Mouse (Mus musculus) E14TG2a.4 (cell line): ENCODE measurements around the gene Fam155a.

Source experiments
- CTCF ChIP-seq: conservative IDR thresholded peaks from 2 replicates; pipeline ENCODE4 v1.5.1; 2014; ENCODE audit warnings: low read length
- NANOG ChIP-seq: IDR thresholded peaks from 2 replicates; pipeline ENCODE4 v1.6.1; 2014; ENCODE audit warnings: borderline replicate concordance, low read length, mixed read lengths
- POU5F1 ChIP-seq: IDR thresholded peaks from 2 replicates; pipeline ENCODE4 v1.6.1; 2014; ENCODE audit warnings: low read length, borderline replicate concordance

- no peak for TF ChIP-seq CTCF
- no peak for TF ChIP-seq POU5F1
- no peak for TF ChIP-seq NANOG
Observed at GRCm38 (mm10) chr8:9264378-9264777, 506.6 kb downstream of the Fam155a start.
